Mouse (Mus musculus) gastrocnemius, postnatal 36 days (tissue): ENCODE measurements at regions not wholly inside any gene's neighbourhood (a gene's known extent, or its start where the extent isn't known, plus 50 kb on each side); places are given as distances from the start of the nearest gene placed in this dataset.
"Not testable (repeated sequence)": the region's sequence is repeated elsewhere in the genome, so short reads cannot be mapped to it uniquely, and the experiment has no call there.

Experiments
- DNase-seq, 2 experiments: peaks; one replicate each; pipeline ENCODE4 v3.0.0; 2022
- intact Hi-C: fragments of 180-260 bp; cut with DNase I; formaldehyde crosslinking; loops from one replicate; pipeline ENCODE4 v1.15.1; 2025

DNA sequence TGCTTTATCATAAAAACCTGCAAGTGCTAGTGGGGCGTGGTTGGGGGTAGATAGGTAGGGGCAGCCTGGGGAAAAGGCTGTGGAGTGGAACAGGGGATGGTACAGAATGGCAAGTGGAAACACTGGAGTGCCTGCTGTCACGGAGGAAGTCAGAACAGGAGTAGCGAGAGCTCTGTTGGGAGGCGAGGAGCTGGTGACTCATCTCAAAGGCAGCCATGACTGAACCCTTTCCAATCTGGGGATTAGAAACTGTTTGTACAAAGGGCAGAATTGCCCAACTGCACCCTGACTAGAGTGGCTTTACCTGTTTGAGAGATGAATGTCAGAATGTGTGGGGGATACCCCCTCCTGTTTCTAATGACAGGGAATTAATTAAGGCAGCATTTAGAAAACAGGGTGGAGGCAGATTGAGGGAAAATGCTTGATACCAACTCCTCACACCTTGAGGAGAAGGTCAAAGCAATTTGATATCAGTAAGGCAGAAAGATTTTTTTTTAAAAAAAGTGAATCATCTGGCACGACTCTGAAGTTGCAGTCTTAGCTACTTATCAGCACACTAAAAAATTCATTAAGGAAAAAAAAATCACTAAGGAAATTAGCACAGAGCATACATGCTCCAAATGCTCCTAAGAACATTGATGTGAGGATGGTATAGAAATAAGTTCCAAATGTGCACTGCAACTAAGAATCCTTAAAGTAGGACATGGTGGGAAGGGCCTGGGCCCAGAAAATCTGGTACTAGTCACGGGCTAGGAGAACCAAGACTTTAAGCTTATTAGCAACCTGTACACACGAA is 54.7 kb upstream of the Usp25 start:
- peak in 1 of 2 experiments; percentile 6 for DNase-seq
- intact Hi-C loops, result no loop called here

DNA sequence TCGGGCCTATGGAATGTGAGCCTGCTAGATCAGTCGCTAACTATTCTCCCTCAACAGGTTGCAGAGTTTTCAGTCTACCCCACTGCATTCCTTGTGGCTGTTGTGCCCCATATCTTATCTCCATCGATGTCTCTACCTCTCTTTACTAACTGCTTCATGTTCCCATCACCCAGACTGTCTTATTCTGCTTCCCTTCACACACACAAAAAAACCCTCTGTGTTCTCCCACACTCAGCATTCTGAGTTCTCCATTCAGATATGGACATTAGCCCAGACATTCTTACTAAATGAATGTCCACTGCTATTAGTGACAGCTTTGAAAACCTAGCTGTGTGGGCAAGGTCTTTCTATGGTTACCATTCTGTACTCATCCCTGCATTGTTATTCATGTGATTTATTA is 56.0 kb upstream of the Usp25 start:
- DNase-seq, result no peak
- intact Hi-C loops, result no loop called here

DNA sequence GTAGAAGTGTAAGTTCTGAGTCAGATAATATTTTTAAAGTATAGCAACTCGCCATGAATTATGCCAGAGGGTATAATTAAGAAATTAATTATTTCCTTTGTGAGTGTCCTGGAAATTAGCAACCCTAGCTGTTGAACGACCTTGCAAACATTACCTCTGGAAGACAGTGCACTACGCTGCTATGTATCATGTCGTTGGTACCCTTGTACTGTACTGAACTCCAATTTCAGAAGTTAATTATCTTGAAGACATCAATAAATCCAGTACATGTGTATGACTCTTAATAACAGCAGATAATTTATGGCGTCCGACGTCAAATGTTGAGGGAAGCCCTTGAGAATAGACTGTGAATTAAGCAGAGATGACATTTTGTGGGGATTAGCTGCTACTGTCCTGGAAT is 56.4 kb upstream of the Usp25 start:
- no peak for DNase-seq
- intact Hi-C loops, result no loop called here

DNA sequence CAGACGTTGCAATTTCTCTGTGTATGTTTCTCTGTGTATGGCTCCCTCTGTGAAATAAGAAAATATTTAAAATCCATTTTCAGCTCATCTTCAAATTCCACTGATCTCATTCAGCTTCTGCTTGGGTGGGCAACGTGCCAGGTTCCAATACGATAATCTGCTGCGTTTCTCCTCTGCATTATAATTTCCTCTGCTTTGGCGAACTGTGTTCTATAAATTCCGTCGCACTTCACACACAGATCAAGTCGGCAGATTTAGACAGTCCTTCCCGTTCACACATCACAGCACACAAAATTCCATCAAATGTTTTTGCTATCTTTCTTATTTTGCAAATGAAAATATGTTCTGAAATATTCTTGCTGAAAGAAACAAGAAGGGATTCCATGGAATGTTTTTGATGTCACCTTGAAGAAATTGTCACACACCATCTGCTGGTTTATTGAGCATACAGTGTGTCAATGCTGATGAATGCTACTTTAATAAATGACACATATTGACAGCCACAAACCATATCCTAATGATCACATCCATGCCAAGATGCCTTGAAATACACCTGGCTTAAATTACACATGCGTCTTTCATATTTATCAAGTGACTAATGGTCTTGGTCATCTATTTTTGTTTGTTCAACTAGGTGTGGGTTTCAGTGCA is 62.5 kb upstream of the Usp25 start:
- intact Hi-C loops, result no loop called here
- no peak for DNase-seq

DNA sequence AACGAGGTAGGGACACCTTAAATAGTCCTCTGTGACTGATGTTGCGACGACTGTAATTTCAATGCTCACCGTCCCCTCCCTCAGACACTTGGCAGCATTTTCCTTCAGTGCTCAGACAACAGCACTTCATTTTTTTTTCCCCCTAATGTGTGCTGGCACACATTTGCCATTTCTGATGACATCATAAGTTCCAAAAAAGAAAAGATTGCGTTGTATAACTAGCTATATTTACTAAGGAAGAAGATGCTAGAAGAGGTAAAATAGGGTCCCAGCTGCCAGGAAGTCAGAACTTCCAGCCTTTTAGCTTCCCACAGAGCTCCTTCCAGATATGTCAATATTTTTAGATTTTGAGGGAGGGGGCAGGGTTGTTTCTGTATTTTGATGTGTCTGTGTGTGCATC is 66.5 kb upstream of the Usp25 start:
- intact Hi-C loops, result no loop called here
- DNase-seq, result no peak

DNA sequence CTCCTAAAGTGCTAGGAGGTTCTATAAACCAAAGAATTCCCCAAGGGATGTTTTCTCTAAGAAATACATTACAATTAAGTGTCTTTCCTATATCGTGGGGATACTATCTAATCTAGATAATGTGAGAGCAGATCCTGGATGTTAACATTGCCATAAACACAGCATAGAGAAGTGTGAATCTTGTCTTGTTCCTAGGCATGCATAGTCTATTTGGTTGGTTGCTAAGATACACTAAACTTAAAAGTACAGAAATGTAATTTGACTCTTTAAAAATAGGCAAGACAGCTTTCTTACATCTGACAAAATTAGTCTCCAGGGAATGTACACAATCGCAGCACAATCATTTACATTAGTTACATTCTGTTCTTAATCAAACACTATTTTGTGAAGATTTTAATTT is 75.4 kb upstream of the Usp25 start:
- no peak for DNase-seq
- intact Hi-C loops, result no loop called here

DNA sequence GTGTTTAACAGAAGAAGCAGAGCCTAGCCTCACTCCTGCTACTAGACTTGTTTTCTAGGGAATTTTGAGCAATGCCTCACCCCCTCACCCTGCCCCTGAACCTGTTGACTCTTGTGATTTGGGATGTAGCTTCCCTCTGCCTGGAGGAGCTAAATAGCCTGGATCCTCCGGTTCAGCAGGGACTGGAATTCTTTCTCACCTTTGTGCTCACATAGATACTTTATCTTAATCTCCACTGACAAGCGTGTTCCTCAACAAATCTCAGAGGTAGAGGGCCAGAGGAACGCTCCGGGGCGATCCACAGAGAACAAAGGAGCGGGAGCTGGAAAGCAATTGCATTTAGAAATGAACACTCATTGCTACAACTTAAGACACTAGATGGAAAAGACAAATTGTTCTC is 85.6 kb upstream of the Usp25 start:
- DNase-seq, result no peak
- intact Hi-C loops, result no loop called here

DNA sequence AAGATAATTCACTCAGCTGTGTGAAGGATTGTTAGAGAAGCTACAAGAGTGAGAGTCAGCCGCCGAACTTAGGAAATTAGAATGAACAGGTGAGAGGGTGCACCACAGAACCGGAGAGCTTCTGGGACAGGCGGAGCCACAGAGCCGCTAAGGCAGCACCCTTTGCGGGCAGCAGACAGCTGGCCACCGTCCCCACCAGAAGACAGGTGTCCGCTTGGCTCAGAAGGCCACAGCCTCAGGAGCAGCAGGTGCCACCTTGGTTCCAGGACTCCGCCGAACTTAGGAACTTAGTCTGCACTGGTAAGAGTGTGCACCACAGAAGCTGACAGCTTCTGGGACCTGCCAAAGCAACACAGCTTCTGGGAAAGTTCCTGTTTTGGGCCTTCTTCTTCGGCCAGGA is 93.4 kb upstream of the Usp25 start:
- intact Hi-C loops, result not testable (repeated sequence)

DNA sequence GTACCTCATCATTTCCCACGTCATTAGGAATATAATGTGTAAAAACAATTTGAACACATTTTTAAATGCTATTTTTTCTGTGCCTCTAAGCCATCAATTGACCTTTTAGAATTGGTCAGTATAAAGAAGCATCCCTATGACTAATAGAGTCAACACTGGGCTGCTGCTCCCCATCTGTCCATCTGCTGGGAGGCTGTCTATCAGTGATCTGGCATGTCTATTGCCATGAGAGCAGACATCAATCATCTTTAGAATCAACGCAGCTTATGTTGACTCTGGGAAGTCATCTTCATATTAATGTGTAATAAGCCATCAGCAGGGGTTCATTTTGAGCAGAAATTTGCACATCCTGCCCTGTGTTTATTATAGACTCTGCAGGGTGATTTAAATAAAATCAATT is 94.9 kb upstream of the Usp25 start:
- intact Hi-C loops, result no loop called here
- no peak for DNase-seq

More for the DNA sequence above, 93.4 kb upstream of the Usp25 start:
- DNase-seq, result not testable (repeated sequence)

DNA sequence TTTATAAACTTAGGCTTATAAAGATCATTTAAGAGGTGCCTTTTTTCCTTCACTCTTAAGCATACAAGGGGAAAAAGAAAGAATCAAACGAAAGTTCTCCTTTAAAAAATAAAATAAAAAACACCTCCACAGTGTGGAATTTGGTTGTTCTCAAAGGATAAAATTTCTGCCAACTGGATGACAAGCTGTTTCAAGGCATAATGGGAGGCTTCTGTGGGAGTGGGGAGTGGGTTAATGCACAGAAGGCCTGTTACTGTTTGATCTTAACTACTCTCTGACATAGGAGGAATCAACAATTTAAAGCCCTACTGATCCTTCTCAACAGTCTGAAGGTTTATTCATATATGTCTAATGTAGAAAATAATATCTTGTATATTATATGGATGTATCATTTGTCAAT is 99.2 kb upstream of the Usp25 start:
- DNase-seq, result no peak
- intact Hi-C loops, result no loop called here

DNA sequence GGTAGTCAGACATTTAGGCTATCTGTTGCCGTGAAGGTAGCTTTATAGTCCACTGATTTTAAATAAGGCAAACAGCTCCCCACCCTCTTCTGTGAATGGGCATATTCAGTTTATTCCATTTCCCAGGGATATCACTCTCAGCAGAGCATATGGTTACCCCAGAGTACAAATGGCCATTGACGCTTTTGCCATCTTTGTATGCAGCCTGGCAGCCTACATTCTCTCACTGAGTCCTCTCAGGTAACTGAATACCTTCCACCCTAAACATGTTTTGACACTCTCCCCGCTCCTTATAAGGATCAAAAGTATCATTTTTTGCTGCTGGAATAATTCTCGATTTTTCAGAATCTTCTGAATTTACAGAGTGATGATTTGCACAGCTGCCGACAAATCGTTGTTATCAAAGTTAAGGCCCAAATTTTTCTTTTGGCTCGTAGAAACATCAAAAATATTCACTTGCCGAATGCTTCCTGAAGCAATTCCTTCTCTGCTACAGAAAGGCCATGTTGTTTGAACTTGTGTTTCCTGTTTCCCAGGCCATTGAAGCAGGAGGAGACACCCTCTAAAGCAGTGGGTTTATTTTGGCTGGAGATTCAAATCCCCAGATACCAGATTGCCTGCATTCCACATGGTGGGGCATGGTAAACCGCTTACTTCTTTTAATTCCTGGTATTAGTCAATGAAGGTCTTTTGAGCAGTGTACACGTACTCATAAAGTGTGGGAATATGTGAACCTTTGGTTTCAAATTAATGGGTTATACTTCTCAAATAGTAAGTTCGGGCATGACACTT is 108.1 kb upstream of the Usp25 start:
- no peak for DNase-seq
- intact Hi-C loops, result no loop called here

DNA sequence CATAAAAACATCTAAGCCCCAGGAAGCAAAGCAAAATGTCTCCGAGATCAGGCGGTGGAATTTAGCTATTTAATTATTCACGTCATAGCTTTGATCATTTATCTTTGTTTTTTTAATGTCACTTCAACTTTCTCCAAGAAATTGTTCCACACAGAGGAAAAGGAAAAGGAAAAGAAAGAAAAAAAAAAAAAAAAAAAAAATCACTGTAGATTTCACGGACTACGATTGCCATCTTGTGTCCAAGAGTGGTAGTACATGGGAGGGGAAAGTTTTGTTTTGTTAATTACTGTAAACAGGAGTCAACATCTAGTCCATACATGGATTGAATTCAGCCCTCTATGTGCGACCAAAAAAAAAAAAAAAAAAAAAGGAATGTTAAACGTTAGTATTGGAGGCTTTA is 114.4 kb upstream of the Usp25 start:
- intact Hi-C loops, result loop anchor here (5.0 to 10.0 kb wide), 2 partner anchors 1134 to 1202 kb away; partner anchors contain the start of gene Hspa13
- peak in 1 of 2 experiments; percentile 13 for DNase-seq

DNA sequence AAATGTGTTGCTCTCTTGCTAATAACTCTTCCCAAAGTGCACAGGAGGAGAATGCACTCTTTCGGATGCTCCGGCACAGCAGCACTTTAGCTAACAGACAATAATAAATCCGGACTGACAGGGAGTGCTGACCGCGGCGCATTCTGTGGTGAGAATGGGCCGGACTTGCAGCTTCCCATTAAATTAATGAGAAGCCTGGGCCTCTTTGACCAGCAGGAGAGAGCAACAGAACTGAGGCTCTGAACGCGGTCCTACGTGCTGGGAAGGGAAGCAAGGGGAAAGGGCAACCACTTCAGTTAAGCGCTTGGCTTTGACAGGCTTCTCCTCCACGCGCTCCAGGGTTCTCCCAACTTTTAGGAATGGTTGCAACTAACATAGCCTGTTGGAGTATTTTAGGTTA is 117.2 kb upstream of the Usp25 start:
- intact Hi-C loops, result loop anchor here (5.0 to 10.0 kb wide), 2 partner anchors 1132 to 1199 kb away; partner anchors contain the start of gene Hspa13
- DNase-seq, result no peak

DNA sequence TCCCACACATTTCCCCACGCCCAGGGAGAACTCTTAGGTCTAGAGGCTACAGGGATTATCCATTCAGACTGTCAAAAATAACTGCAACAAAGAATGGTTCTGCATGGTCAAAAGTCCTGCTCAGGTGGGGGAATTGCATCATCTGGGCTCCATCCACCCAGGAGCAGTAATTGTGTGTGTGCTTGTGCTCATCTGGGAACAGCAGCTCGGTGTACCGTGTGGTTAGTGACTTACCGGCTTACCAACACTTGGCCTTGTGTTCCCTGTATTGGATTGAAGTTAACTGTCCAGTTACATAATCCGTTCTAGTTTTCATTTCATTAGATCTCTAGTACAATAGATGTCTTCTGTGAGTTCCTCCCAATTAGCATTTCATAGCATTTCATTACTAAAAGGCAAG is 117.7 kb upstream of the Usp25 start:
- intact Hi-C loops, result loop anchor here (5.0 to 10.0 kb wide), 2 partner anchors 1131 to 1198 kb away; partner anchors contain the start of gene Hspa13
- no peak for DNase-seq

DNA sequence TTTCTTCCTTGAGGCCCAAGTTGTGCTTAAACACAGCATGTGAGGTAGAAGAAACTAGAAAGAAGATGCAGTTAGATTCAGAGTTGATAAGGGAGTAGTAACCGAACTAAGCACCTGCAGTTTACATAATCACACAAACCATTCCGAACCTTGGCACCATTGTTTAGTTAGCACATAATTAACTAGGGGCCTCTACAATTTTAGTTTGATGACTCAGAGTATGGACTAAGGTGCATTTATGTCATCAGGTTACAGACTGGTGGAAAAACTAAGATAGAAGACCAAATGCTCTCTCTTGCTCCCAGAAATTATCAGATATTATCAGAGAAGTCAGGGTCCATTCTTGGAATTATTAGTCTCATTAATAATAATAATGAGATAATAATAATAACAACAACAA is 134.9 kb upstream of the Usp25 start:
- intact Hi-C loops, result no loop called here

DNA sequence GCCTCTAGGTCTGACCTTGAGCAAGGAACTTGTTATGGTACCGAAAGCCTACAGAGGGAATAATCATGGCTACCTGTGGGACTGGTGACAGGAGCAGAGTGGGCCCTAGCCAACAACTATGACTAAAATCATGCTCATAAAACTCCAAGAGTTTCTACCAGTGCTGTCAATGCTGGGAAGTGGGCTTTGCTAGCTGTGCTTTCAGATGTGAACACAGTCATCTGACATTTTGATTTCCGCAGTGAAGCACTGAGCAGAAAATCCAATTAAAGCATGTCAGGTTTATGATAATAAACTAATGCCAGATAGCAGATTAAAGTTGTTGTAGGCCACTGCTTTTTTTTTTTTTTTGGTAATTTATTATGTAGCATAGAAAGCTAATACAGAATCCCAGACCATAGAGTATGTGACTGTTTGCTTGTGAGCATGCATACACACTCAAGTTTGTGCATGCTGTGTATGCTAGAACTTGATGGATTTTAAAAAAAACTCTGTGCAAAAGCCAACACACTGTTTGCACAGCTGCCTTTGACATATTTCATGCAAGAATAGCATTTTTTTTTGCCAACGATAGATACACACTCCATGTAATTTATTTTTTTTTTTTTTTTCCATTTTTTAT is 138.0 kb upstream of the Usp25 start:
- intact Hi-C loops, result no loop called here
- no peak for DNase-seq

More for the DNA sequence above, 134.9 kb upstream of the Usp25 start:
- DNase-seq, result no peak

DNA sequence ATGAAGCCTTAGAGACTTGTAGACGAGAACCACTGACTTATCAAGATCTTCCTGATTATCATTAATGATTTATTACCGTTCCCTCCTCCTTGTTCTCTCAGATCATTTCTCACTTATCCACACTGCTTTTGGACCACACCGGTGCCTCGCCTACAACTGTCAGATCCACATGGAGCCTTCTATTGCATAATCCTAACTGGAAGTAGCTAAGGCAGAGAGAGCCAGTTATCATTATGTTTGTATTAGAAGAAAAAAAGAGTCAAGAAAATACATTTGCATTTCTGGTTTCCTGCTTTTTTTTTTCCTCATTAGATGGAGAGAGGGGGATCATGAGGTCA is 147.1 kb upstream of the Usp25 start:
- intact Hi-C loops, result loop anchor here (10.0 kb wide), 1 partner anchor 662 kb away; no protein-coding TSS in a partner anchor
- no peak for DNase-seq

DNA sequence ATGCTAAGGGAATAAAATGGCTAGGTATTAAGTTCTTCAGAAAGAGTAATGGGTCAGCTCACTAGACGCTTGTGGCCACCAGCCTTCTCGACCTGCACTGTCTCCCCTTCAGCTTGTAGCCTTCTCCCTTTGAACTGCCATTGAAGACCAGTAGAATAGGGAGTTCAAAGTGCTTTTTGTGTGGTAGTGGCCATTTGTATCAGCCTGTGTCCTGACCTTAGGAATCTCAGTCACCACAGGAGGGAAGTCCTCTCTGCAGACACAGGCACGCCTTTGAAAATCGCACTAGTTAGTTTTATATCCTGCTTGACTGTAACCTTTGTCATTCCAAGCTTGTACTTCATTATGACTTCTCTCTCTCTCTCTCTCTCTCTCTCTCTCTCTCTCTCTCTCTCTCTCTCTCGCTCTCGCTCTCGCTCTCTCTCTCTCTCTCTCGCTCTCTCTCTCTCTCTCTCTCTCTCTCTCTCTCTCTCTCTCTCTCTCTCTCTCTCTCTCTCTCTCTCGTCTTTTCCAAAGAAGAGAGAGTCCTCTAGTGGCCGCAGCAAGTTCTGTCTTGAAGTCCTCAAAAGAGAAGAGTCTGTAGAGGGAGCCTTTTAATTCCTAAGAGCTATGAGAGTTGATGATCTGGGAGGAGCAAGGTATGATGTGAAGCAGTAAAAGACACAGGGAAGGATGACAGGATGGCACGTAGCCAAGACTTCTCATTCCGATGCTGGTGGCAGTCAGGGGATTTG is 147.6 kb upstream of the Usp25 start:
- intact Hi-C loops, result loop anchor here (10.0 kb wide), 1 partner anchor 661 kb away; no protein-coding TSS in a partner anchor
- no peak for DNase-seq

DNA sequence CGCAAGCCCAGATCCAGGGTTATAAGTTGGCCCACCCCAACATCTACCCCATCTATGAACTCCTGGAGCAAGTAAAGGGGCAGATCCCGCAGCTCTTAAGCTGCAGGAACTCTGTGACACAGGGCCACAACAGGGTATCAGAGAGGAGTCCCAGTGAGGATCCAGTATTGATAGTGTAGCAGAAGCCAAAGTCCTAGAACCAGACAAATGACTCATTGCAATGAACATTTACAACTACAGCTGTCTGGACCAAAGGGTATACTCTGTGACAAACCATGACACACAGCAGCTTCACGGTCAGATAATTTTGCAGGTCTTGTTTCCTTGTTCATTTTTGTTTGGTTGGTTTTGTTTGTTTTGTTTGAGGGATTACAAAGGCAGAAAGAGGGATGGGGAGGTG is 149.1 kb upstream of the Usp25 start:
- intact Hi-C loops, result loop anchor here (10.0 kb wide), 1 partner anchor 660 kb away; no protein-coding TSS in a partner anchor
- DNase-seq, result no peak

DNA sequence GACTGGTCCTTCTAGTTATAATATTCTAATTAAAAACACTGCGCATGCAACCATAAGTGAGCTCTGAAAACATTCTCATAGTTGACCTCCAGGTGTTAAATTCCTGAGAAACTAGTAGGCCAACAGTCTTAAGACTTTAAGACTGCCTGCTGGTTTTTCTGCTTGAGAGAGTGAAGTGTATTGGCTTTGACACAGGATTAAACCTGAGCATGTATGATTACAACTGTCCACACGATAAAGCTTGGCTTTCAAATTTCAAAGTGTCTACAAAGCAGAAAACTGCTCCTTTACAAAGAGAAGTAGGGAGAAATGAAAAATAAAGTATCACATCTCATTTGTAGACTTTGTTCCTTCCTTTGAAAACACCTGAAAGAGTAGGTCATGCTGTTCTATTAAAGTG is 157.7 kb upstream of the Usp25 start:
- no peak for DNase-seq
- intact Hi-C loops, result no loop called here
